31 mouse cellular contexts compared by ENCODE assay signal in the genomic region with DNA sequence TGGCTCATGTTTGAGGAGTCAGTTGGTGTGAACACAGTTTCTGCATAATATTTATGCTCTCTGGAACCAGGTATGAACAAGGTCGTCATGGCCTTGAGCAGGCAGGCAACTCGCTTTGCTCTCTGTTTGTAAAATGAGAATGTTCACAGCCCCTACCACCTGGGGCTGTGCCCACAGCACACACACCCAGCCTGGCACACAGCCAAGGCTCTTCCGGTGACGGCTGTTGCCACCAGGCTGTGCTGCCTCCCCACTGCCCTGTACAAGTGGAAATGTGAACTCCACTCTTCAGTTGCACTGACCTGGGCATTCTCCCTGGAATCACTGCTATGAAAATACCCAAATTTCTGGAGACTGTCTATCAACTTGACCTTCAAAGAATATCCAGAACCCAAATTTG. TPM values are rescaled to one million over a fixed set of nuclear protein-coding genes. Genes with fewer than 3 reads are reported as not detected.
DNase-seq lines count a peak whose midpoint lies in the region; ATAC-seq and TF ChIP-seq lines count a peak whose summit lies in the region.
"Had no signal": no experiment of that assay in that cellular context is flagged by ENCODE, and none has a peak within 500 bp of the region (broad histone marks: within the 10 kb centered on the region; RNA-seq: fewer than 3 reads in every experiment).

No protein-coding gene starts in this region.

- 34% methylated on average over 4 of the region's 4 CpGs for WGBS in kidney, adult 2 months
- 58% methylated on average over 4 of the region's 4 CpGs for WGBS in liver, adult 2 months
- 81% methylated on average over 4 of the region's 4 CpGs for WGBS in liver, embryonic 11.5 days
- 87% methylated on average over 4 of the region's 4 CpGs for WGBS in hindbrain, embryonic 10.5 days

- no peak overlapping the region for H3K4me2 ChIP-seq in liver, embryonic 11.5 days
- H3K4me2 ChIP-seq: forebrain, embryonic 15.5 days; heart, embryonic 15.5 days; midbrain, embryonic 11.5 days had no signal

- ATAC-seq in liver, embryonic 11.5 days (replicated peaks; ENCODE audit: low FRiP score) = no peak
- ATAC-seq: forebrain, embryonic 15.5 days; lung, postnatal 0 days had no signal

- H3K4me1 ChIP-seq in kidney, adult 2 months (ENCODE audit: control insufficient read depth, insufficient read depth, low read length) = no peaks in the 10 kb centered on the region
- no peaks in the 10 kb centered on the region for H3K4me1 ChIP-seq in liver, adult 2 months (ENCODE audit: control insufficient read depth, insufficient read depth, low read length)
- H3K4me1 ChIP-seq in liver, embryonic 11.5 days (replicated peaks; ENCODE audit: control insufficient read depth, insufficient read depth, low read length) = no peaks in the 10 kb centered on the region
- peaks cover 11% of the 10 kb centered on the region; the same call in 1 of the 2 replicates for H3K4me1 ChIP-seq in hindbrain, embryonic 10.5 days (replicated peaks)
- H3K4me1 ChIP-seq: forebrain, embryonic 15.5 days; heart, embryonic 15.5 days had no signal

- no peaks in the 10 kb centered on the region for H3K27me3 ChIP-seq in kidney, adult 2 months (replicated peaks; ENCODE audit: control insufficient read depth, insufficient read depth, low read length)
- H3K27me3 ChIP-seq in liver, adult 2 months (ENCODE audit: control insufficient read depth, insufficient read depth, low read length) = no peaks in the 10 kb centered on the region
- H3K27me3 ChIP-seq in liver, embryonic 11.5 days (replicated peaks; ENCODE audit: control insufficient read depth, insufficient read depth, low read length) = peaks cover 8% of the 10 kb centered on the region
- peaks cover 91% of the 10 kb centered on the region for H3K27me3 ChIP-seq in hindbrain, embryonic 10.5 days (ENCODE audit: insufficient read depth, poor library complexity, severe bottlenecking)

- no peak overlapping the region for H3K9ac ChIP-seq in liver, adult 2 months (ENCODE audit: low read depth, low read length)
- no peak overlapping the region for H3K9ac ChIP-seq in liver, embryonic 11.5 days (ENCODE audit: low read depth, low read length)
- H3K9ac ChIP-seq: forebrain, embryonic 15.5 days; heart, embryonic 15.5 days; liver, embryonic 14.5 days had no signal

- no peaks in the 10 kb centered on the region for H3K36me3 ChIP-seq in kidney, adult 2 months (ENCODE audit: control insufficient read depth, insufficient read depth, low read length)
- H3K36me3 ChIP-seq in liver, adult 2 months (ENCODE audit: control insufficient read depth, insufficient read depth, low read length) = no peaks in the 10 kb centered on the region
- no peaks in the 10 kb centered on the region for H3K36me3 ChIP-seq in liver, embryonic 11.5 days (ENCODE audit: control insufficient read depth, insufficient read depth, low read length)
- no peaks in the 10 kb centered on the region for H3K36me3 ChIP-seq in hindbrain, embryonic 10.5 days
- H3K36me3 ChIP-seq: forebrain, embryonic 15.5 days; heart, embryonic 15.5 days had no signal

- H3K27ac ChIP-seq in kidney, adult 2 months (ENCODE audit: insufficient read depth, low read depth, low read length) = no peak overlapping the region
- H3K27ac ChIP-seq in liver, adult 2 months (replicated peaks; ENCODE audit: insufficient read depth, low read depth, low read length) = no peak overlapping the region
- H3K27ac ChIP-seq in liver, embryonic 11.5 days (ENCODE audit: low read depth, low read length) = no peak overlapping the region
- H3K27ac ChIP-seq in hindbrain, embryonic 10.5 days = no peak overlapping the region
- H3K27ac ChIP-seq: forebrain, embryonic 15.5 days; heart, adult 2 months; heart, embryonic 15.5 days; kidney, postnatal 0 days; liver, embryonic 14.5 days had no signal

- H3K4me3 ChIP-seq in kidney, adult 2 months (ENCODE audit: insufficient read depth, low read depth, low read length) = no peak overlapping the region
- no peak overlapping the region for H3K4me3 ChIP-seq in liver, adult 2 months (ENCODE audit: insufficient read depth, low read depth, low read length)
- no peak overlapping the region for H3K4me3 ChIP-seq in liver, embryonic 11.5 days (ENCODE audit: low read depth, low read length)
- H3K4me3 ChIP-seq in hindbrain, embryonic 10.5 days = no peak overlapping the region
- H3K4me3 ChIP-seq: erythroblast, embryonic 14.5 days; forebrain, embryonic 15.5 days; heart, adult 2 months; heart, embryonic 15.5 days; myocyte had no signal

- TF ChIP-seq POLR2A in kidney, adult 2 months (IDR thresholded peaks at IDR 0.05; ENCODE audit: low read depth, low read length) = no peak
- no peak for TF ChIP-seq POLR2A in liver, adult 2 months (IDR thresholded peaks at IDR 0.05; ENCODE audit: extremely low read depth, insufficient read depth, low read length)
- no peak for TF ChIP-seq POLR2A in brain, embryonic 14.5 days (IDR thresholded peaks at IDR 0.05; ENCODE audit: borderline replicate concordance, extremely low read depth, insufficient read depth, insufficient read length, poor library complexity, severe bottlenecking)

- DNase-seq in adrenal gland, postnatal 14 days = peak; percentile 11
- no peak for DNase-seq in adrenal gland, postnatal 25 days
- DNase-seq in kidney, adult 2 months = peak; percentile 22
- no peak for DNase-seq in kidney, adult 18-20 months
- DNase-seq in liver, adult 2 months (ENCODE audit: extremely low read depth, low read depth, low spot score) = no peak
- no peak for DNase-seq in liver, embryonic 11.5 days (ENCODE audit: low spot score)
- peak; percentile 52 for DNase-seq in brain, embryonic 14.5 days (ENCODE audit: low read depth)
- DNase-seq in hindbrain, embryonic 10.5 days (ENCODE audit: low spot score) = no peak
- DNase-seq: cerebellum, adult 2 months; gastrocnemius, postnatal 14 days; heart, adult 2 months; heart, postnatal 4 days had no signal

- TF ChIP-seq CTCF in kidney, adult 2 months (conservative IDR thresholded peaks at IDR 0.05; ENCODE audit: insufficient read depth, insufficient read length, low read depth, low read length) = 0 out of 2 replicates have a peak, but pooled peaks have one; percentile 11
- TF ChIP-seq CTCF in liver, adult 2 months (IDR thresholded peaks at IDR 0.05; ENCODE audit: low read depth, low read length) = peak; percentile 15; the same call in 1 of the 2 replicates
- TF ChIP-seq CTCF in brain, embryonic 14.5 days (IDR thresholded peaks at IDR 0.05; ENCODE audit: borderline replicate concordance, extremely low read depth, insufficient read depth, insufficient read length) = no peak

- H3K79me2 ChIP-seq in liver, adult 2 months (ENCODE audit: control insufficient read depth, insufficient read depth, low read length) = no peaks in the 10 kb centered on the region

- H3K9me3 ChIP-seq in liver, embryonic 11.5 days (ENCODE audit: control insufficient read depth, low read length) = no peaks in the 10 kb centered on the region; the same call in 1 of the 2 replicates
- H3K9me3 ChIP-seq in hindbrain, embryonic 10.5 days = peaks cover 10% of the 10 kb centered on the region
- H3K9me3 ChIP-seq: forebrain, embryonic 15.5 days; heart, embryonic 15.5 days had no signal

RNA-seq across cellular contexts. Expression of a gene that starts 5.9 kb away (rescaled TPM):
- 0.48 TPM in 1 of 2 replicates, not detected in the other for total RNA-seq in adrenal gland, postnatal 14 days (2021)
- total RNA-seq in adrenal gland, postnatal 25 days (2021) = not detected in 2 replicates
- 1.5 and 1.7 TPM in 2 replicates for polyA plus RNA-seq in kidney, adult 2 months (2012; rRNA removed)
- total RNA-seq in liver, adult 2 months (2014; rRNA removed) = 0.65 and 0.81 TPM in 2 replicates
- polyA plus RNA-seq in liver, adult 2 months (2012; rRNA removed) = 2.7 TPM in 2 replicates
- 0.37 and 0.43 TPM in 2 replicates for polyA plus RNA-seq in liver, embryonic 11.5 days (2014; fragmentation: Nextera tagmentation; extraction: Ambion mirVana)
- 17.9 and 19.2 TPM in 2 replicates for polyA plus RNA-seq in brain, embryonic 14.5 days (2012; rRNA removed)
- 0.11 TPM in 1 of 2 replicates, not detected in the other for polyA plus RNA-seq in hindbrain, embryonic 10.5 days (2016; fragmentation: Nextera tagmentation; extraction: Ambion mirVana)
- total RNA-seq: common myeloid progenitor, adult 5-6 weeks; gastrocnemius, postnatal 14 days; heart, adult 2 months; heart, postnatal 4 days had no signal
- polyA plus RNA-seq: erythroblast, embryonic 14.5 days; heart, embryonic 15.5 days; lung, postnatal 0 days; myocyte; small intestine, adult 2 months; stomach, embryonic 14.5 days; urinary bladder, adult 2 months had no signal

RNA-seq across cellular contexts. Expression of a gene that starts 35.1 kb away (rescaled TPM):
- total RNA-seq in adrenal gland, postnatal 14 days (2021) = not detected in 2 replicates
- not detected in 2 replicates for total RNA-seq in adrenal gland, postnatal 25 days (2021)
- not detected in 2 replicates for polyA plus RNA-seq in kidney, adult 2 months (2012; rRNA removed)
- not detected in 2 replicates for total RNA-seq in liver, adult 2 months (2014; rRNA removed)
- not detected in 2 replicates for polyA plus RNA-seq in liver, adult 2 months (2012; rRNA removed)
- polyA plus RNA-seq in liver, embryonic 11.5 days (2014; fragmentation: Nextera tagmentation; extraction: Ambion mirVana) = not detected in 2 replicates
- polyA plus RNA-seq in brain, embryonic 14.5 days (2012; rRNA removed) = not detected in 2 replicates
- polyA plus RNA-seq in hindbrain, embryonic 10.5 days (2016; fragmentation: Nextera tagmentation; extraction: Ambion mirVana) = not detected in 2 replicates
- total RNA-seq: adrenal gland, postnatal 4 days; common myeloid progenitor, adult 5-6 weeks; gastrocnemius, postnatal 14 days; heart, adult 2 months; heart, postnatal 4 days; layer of hippocampus, adult 8-10 months; left cerebral cortex, adult 18-20 months had no signal
- polyA plus RNA-seq: cerebellum, adult 2 months; embryonic facial prominence, embryonic 11.5 days; erythroblast, embryonic 14.5 days; forebrain, embryonic 15.5 days; heart, adult 2 months; heart, embryonic 15.5 days; kidney, postnatal 0 days; limb, embryonic 11.5 days; liver, embryonic 14.5 days; lung, postnatal 0 days; midbrain, embryonic 11.5 days; myocyte; neural tube, embryonic 14.5 days; small intestine, adult 2 months; stomach, embryonic 14.5 days; thymus, postnatal 0 days; urinary bladder, adult 2 months had no signal

RNA-seq across cellular contexts. Expression of a gene that starts 53.5 kb away (rescaled TPM):
- total RNA-seq in adrenal gland, postnatal 14 days (2021) = not detected in 2 replicates
- not detected in 2 replicates for total RNA-seq in adrenal gland, postnatal 25 days (2021)
- polyA plus RNA-seq in kidney, adult 2 months (2012; rRNA removed) = not detected in 2 replicates
- not detected in 2 replicates for total RNA-seq in liver, adult 2 months (2014; rRNA removed)
- polyA plus RNA-seq in liver, adult 2 months (2012; rRNA removed) = not detected in 2 replicates
- not detected in 2 replicates for polyA plus RNA-seq in liver, embryonic 11.5 days (2014; fragmentation: Nextera tagmentation; extraction: Ambion mirVana)
- not detected in 2 replicates for polyA plus RNA-seq in brain, embryonic 14.5 days (2012; rRNA removed)
- polyA plus RNA-seq in hindbrain, embryonic 10.5 days (2016; fragmentation: Nextera tagmentation; extraction: Ambion mirVana) = not detected in 2 replicates
- total RNA-seq: adrenal gland, postnatal 4 days; common myeloid progenitor, adult 5-6 weeks; gastrocnemius, postnatal 14 days; heart, adult 2 months; heart, postnatal 4 days; layer of hippocampus, adult 8-10 months; left cerebral cortex, adult 18-20 months had no signal
- polyA plus RNA-seq: cerebellum, adult 2 months; embryonic facial prominence, embryonic 11.5 days; erythroblast, embryonic 14.5 days; forebrain, embryonic 15.5 days; heart, adult 2 months; heart, embryonic 15.5 days; kidney, postnatal 0 days; limb, embryonic 11.5 days; liver, embryonic 14.5 days; lung, postnatal 0 days; midbrain, embryonic 11.5 days; myocyte; neural tube, embryonic 14.5 days; small intestine, adult 2 months; stomach, embryonic 14.5 days; urinary bladder, adult 2 months had no signal

Comparison
In these comparisons a context has a peak if more than half of its experiments do, and no peak if none do; other contexts are left out.
1. DNase-seq: peak in adrenal gland, postnatal 14 days (single experiment), kidney, adult 2 months (single experiment) and brain, embryonic 14.5 days (single experiment); none in adrenal gland, postnatal 25 days (single experiment), kidney, adult 18-20 months (single experiment), liver, adult 2 months (single experiment), liver, embryonic 11.5 days (single experiment) and hindbrain, embryonic 10.5 days (single experiment).